Mouse (Mus musculus): Measurements from ENCODE around the gene Prdm12. TPM values are rescaled to one million over a fixed set of nuclear protein-coding genes. Genes with fewer than 3 reads are reported as not detected.

Gene Prdm12
- polyA plus RNA-seq, 1 experiment from 2014 or later, result 1.1 TPM

GRCm38 (mm10) chr2:31618484-31619161 lies 21.2 kb upstream of the Prdm12 start:
- Histone ChIP-seq H3K4me2 (ENCODE audit: low read depth, low read length) (no peak overlapping the region), H3K4me1 (ENCODE audit: control insufficient read depth, insufficient read depth, low read length) (peaks cover 3% of the 10 kb centered on the region; the same call in 1 of the 2 replicates), H3K9ac (replicated peaks; ENCODE audit: low read depth, low read length) (no peak overlapping the region), H3K36me3 (ENCODE audit: control insufficient read depth, insufficient read depth, low read length) (peaks cover 27% of the 10 kb centered on the region), H3K9me3 (ENCODE audit: control insufficient read depth, low read length) (no peaks in the 10 kb centered on the region), H3K4me3 (ENCODE audit: low read depth, low read length) (no peak overlapping the region), H3K27ac (ENCODE audit: low read depth, low read length) (0 out of 2 replicates have a peak overlapping the region, but pooled peaks have one; percentile 22), H3K27me3 (ENCODE audit: control insufficient read depth, insufficient read depth, low read length) (peaks cover 3% of the 10 kb centered on the region; the same call in 1 of the 2 replicates)
- 51% methylated on average over 14 of the region's 14 CpGs for WGBS
- ATAC-seq (ENCODE audit: low read depth), result peak; percentile 73; the same call in 1 of the 2 replicates

- H3K4me3 ChIP-seq (ENCODE audit: low read depth, low read length), result no peak overlapping the region
- H3K4me1 ChIP-seq (ENCODE audit: control insufficient read depth, insufficient read depth, low read length), result peaks cover 3% of the 10 kb centered on the region; the same call in 1 of the 2 replicates
- H3K27me3 ChIP-seq (ENCODE audit: control insufficient read depth, insufficient read depth, low read length), result peaks cover 3% of the 10 kb centered on the region; the same call in 1 of the 2 replicates
- H3K4me2 ChIP-seq (ENCODE audit: low read depth, low read length), result no peak overlapping the region
- peak; percentile 17; the same call in 1 of the 2 replicates for ATAC-seq (ENCODE audit: low read depth)
- 0 out of 2 replicates have a peak overlapping the region, but pooled peaks have one; percentile 22 for H3K27ac ChIP-seq (ENCODE audit: low read depth, low read length)
- peaks cover 21% of the 10 kb centered on the region for H3K36me3 ChIP-seq (ENCODE audit: control insufficient read depth, insufficient read depth, low read length)
- no peak overlapping the region for H3K9ac ChIP-seq (replicated peaks; ENCODE audit: low read depth, low read length)
- no peaks in the 10 kb centered on the region for H3K9me3 ChIP-seq (ENCODE audit: control insufficient read depth, low read length)
- 72% methylated on average over 6 of the region's 6 CpGs for whole genome bisulfite sequencing
Observed at GRCm38 (mm10) chr2:31619208-31619607, 20.6 kb upstream of the Prdm12 start.

GRCm38 (mm10) chr2:31633531-31633930 lies 6.3 kb upstream of the Prdm12 start:
- H3K4me3 ChIP-seq (ENCODE audit: low read depth, low read length), result no peak overlapping the region
- H3K9ac ChIP-seq (replicated peaks; ENCODE audit: low read depth, low read length), result no peak overlapping the region
- peaks cover 46% of the 10 kb centered on the region for H3K27me3 ChIP-seq (ENCODE audit: control insufficient read depth, insufficient read depth, low read length)
- H3K4me2 ChIP-seq (ENCODE audit: low read depth, low read length), result no peak overlapping the region
- no peaks in the 10 kb centered on the region for H3K36me3 ChIP-seq (ENCODE audit: control insufficient read depth, insufficient read depth, low read length)
- no peak for ATAC-seq (ENCODE audit: low read depth)
- H3K9me3 ChIP-seq (ENCODE audit: control insufficient read depth, low read length), result no peaks in the 10 kb centered on the region
- WGBS, result 70% methylated on average over 3 of the region's 3 CpGs
- peaks cover 10% of the 10 kb centered on the region; the same call in 1 of the 2 replicates for H3K4me1 ChIP-seq (ENCODE audit: control insufficient read depth, insufficient read depth, low read length)
- no peak overlapping the region for H3K27ac ChIP-seq (ENCODE audit: low read depth, low read length)

GRCm38 (mm10) chr2:31635281-31636137 lies 4.3 kb upstream of the Prdm12 start:
- H3K4me2 ChIP-seq (ENCODE audit: low read depth, low read length), result peak overlapping the region; percentile 33
- H3K27ac ChIP-seq (ENCODE audit: low read depth, low read length), result no peak overlapping the region
- under 1% methylated on average over 50 of the region's 52 CpGs for WGBS
- peaks cover 10% of the 10 kb centered on the region; the same call in 1 of the 2 replicates for H3K4me1 ChIP-seq (ENCODE audit: control insufficient read depth, insufficient read depth, low read length)
- H3K36me3 ChIP-seq (ENCODE audit: control insufficient read depth, insufficient read depth, low read length), result no peaks in the 10 kb centered on the region
- ATAC-seq (ENCODE audit: low read depth), result no peak
- H3K9me3 ChIP-seq (ENCODE audit: control insufficient read depth, low read length), result no peaks in the 10 kb centered on the region
- H3K27me3 ChIP-seq (ENCODE audit: control insufficient read depth, insufficient read depth, low read length), result peaks cover 62% of the 10 kb centered on the region
- 0 out of 2 replicates have a peak overlapping the region, but pooled peaks have one; percentile 16 for H3K9ac ChIP-seq (replicated peaks; ENCODE audit: low read depth, low read length)
- peak overlapping the region; percentile 14 for H3K4me3 ChIP-seq (ENCODE audit: low read depth, low read length)

- Histone ChIP-seq H3K4me1 (ENCODE audit: control insufficient read depth, insufficient read depth, low read length) (peaks cover 14% of the 10 kb centered on the region; the same call in 1 of the 2 replicates), H3K27me3 (ENCODE audit: control insufficient read depth, insufficient read depth, low read length) (peaks cover 61% of the 10 kb centered on the region), H3K9ac (replicated peaks; ENCODE audit: low read depth, low read length) (0 out of 2 replicates have a peak overlapping the region, but pooled peaks have one; percentile 0), H3K36me3 (ENCODE audit: control insufficient read depth, insufficient read depth, low read length) (no peaks in the 10 kb centered on the region), H3K9me3 (ENCODE audit: control insufficient read depth, low read length) (no peaks in the 10 kb centered on the region), H3K4me2 (ENCODE audit: low read depth, low read length) (peak overlapping the region; percentile 33), H3K4me3 (ENCODE audit: low read depth, low read length) (peak overlapping the region; percentile 14), H3K27ac (ENCODE audit: low read depth, low read length) (peak overlapping the region; percentile 58; the same call in 1 of the 2 replicates)
- no peak for ATAC-seq (ENCODE audit: low read depth)
- WGBS, result under 1% methylated on average over 48 of the region's 48 CpGs
Observed at GRCm38 (mm10) chr2:31636138-31636741, 3.6 kb upstream of the Prdm12 start.

- Histone ChIP-seq H3K27me3 (ENCODE audit: control insufficient read depth, insufficient read depth, low read length) (peaks cover 58% of the 10 kb centered on the region), H3K4me3 (ENCODE audit: low read depth, low read length) (peak overlapping the region; percentile 14), H3K27ac (ENCODE audit: low read depth, low read length) (no peak overlapping the region), H3K4me1 (ENCODE audit: control insufficient read depth, insufficient read depth, low read length) (peaks cover 14% of the 10 kb centered on the region; the same call in 1 of the 2 replicates), H3K9me3 (ENCODE audit: control insufficient read depth, low read length) (no peaks in the 10 kb centered on the region), H3K9ac (replicated peaks; ENCODE audit: low read depth, low read length) (0 out of 2 replicates have a peak overlapping the region, but pooled peaks have one; percentile 0), H3K4me2 (ENCODE audit: low read depth, low read length) (peak overlapping the region; percentile 33), H3K36me3 (ENCODE audit: control insufficient read depth, insufficient read depth, low read length) (no peaks in the 10 kb centered on the region)
- ATAC-seq (ENCODE audit: low read depth), result peak; percentile 67; the same call in 1 of the 2 replicates
- WGBS, result under 1% methylated on average over 35 of the region's 35 CpGs
Observed at GRCm38 (mm10) chr2:31636742-31637141, 3.1 kb upstream of the Prdm12 start.

GRCm38 (mm10) chr2:31637311-31637710 lies 2.5 kb upstream of the Prdm12 start:
- Histone ChIP-seq H3K27me3 (ENCODE audit: control insufficient read depth, insufficient read depth, low read length) (peaks cover 58% of the 10 kb centered on the region), H3K4me2 (ENCODE audit: low read depth, low read length) (peak overlapping the region; percentile 33), H3K9me3 (ENCODE audit: control insufficient read depth, low read length) (no peaks in the 10 kb centered on the region), H3K9ac (replicated peaks; ENCODE audit: low read depth, low read length) (peak overlapping the region; percentile 17; the same call in 1 of the 2 replicates), H3K4me3 (ENCODE audit: low read depth, low read length) (peak overlapping the region; percentile 19), H3K27ac (ENCODE audit: low read depth, low read length) (peak overlapping the region; percentile 45; the same call in 1 of the 2 replicates), H3K36me3 (ENCODE audit: control insufficient read depth, insufficient read depth, low read length) (no peaks in the 10 kb centered on the region), H3K4me1 (ENCODE audit: control insufficient read depth, insufficient read depth, low read length) (peaks cover 14% of the 10 kb centered on the region; the same call in 1 of the 2 replicates)
- ATAC-seq (ENCODE audit: low read depth), result no peak
- 1% methylated on average over 12 of the region's 12 CpGs for WGBS

GRCm38 (mm10) chr2:31637807-31638206 lies 2.0 kb upstream of the Prdm12 start:
- peak overlapping the region; percentile 17; the same call in 1 of the 2 replicates for H3K9ac ChIP-seq (replicated peaks; ENCODE audit: low read depth, low read length)
- no peaks in the 10 kb centered on the region for H3K9me3 ChIP-seq (ENCODE audit: control insufficient read depth, low read length)
- peak overlapping the region; percentile 19 for H3K4me3 ChIP-seq (ENCODE audit: low read depth, low read length)
- no peaks in the 10 kb centered on the region for H3K36me3 ChIP-seq (ENCODE audit: control insufficient read depth, insufficient read depth, low read length)
- peaks cover 58% of the 10 kb centered on the region for H3K27me3 ChIP-seq (ENCODE audit: control insufficient read depth, insufficient read depth, low read length)
- under 1% methylated on average over 22 of the region's 22 CpGs for WGBS
- ATAC-seq (ENCODE audit: low read depth), result no peak
- H3K4me1 ChIP-seq (ENCODE audit: control insufficient read depth, insufficient read depth, low read length), result peaks cover 14% of the 10 kb centered on the region; the same call in 1 of the 2 replicates
- peak overlapping the region; percentile 33 for H3K4me2 ChIP-seq (ENCODE audit: low read depth, low read length)
- peak overlapping the region; percentile 45; the same call in 1 of the 2 replicates for H3K27ac ChIP-seq (ENCODE audit: low read depth, low read length)

Data from neural tube, embryonic 14.5 days (tissue).